Mouse (Mus musculus) neural tube, embryonic 13.5 days (tissue): ENCODE measurements at regions not wholly inside any gene's neighbourhood (a gene's known extent, or its start where the extent isn't known, plus 50 kb on each side); places are given as distances from the start of the nearest gene placed in this dataset.

Source experiments
- ATAC-seq: fragments of 200-750 bp; cut with Nextera tagmentation; 2 replicates; pipeline ENCODE4 v1.8.0; 2017; ENCODE audit warnings: low read depth, mild to moderate bottlenecking, moderate TSS enrichment, moderate library complexity
- H3K27ac ChIP-seq: fragments of 300-500 bp; sonication (generic); replicated peaks from 2 replicates; pipeline ENCODE4 v1.5.1; 2015; ENCODE audit warnings: moderate library complexity, mild to moderate bottlenecking, inconsistent platforms
- H3K27me3 ChIP-seq: fragments of 300-500 bp; sonication (generic); 2 replicates; pipeline ENCODE4 v1.6.1; 2015; ENCODE audit warnings: mild to moderate bottlenecking, inconsistent platforms
- H3K36me3 ChIP-seq: fragments of 300-500 bp; sonication (generic); 2 replicates; pipeline ENCODE4 v1.6.1; 2015; ENCODE audit warnings: mild to moderate bottlenecking, inconsistent platforms
- H3K4me1 ChIP-seq: fragments of 300-500 bp; sonication (generic); replicated peaks from 2 replicates; pipeline ENCODE4 v1.6.1; 2015; ENCODE audit warnings: inconsistent platforms
- H3K4me2 ChIP-seq: fragments of 300-500 bp; sonication (generic); 2 replicates; pipeline ENCODE4 v1.6.1; 2015; ENCODE audit warnings: inconsistent platforms, mild to moderate bottlenecking, moderate library complexity
- H3K4me3 ChIP-seq: fragments of 300-500 bp; sonication (generic); 2 replicates; pipeline ENCODE4 v1.5.1; 2015; ENCODE audit warnings: mild to moderate bottlenecking, inconsistent platforms
- H3K9ac ChIP-seq: fragments of 300-500 bp; sonication (generic); 2 replicates; pipeline ENCODE4 v1.6.1; 2015; ENCODE audit warnings: moderate library complexity, mild to moderate bottlenecking, inconsistent platforms
- H3K9me3 ChIP-seq: fragments of 300-500 bp; sonication (generic); 2 replicates; pipeline ENCODE4 v1.6.1; 2016; ENCODE audit warnings: inconsistent platforms
- WGBS: fragments of 180-500 bp; shearing (Covaris S2); methylation state at CpG from one replicate; pipeline ENCODE4 v1.1.7; 2015; 5-methylcytosine and 5-hydroxymethylcytosine counted together

DNA sequence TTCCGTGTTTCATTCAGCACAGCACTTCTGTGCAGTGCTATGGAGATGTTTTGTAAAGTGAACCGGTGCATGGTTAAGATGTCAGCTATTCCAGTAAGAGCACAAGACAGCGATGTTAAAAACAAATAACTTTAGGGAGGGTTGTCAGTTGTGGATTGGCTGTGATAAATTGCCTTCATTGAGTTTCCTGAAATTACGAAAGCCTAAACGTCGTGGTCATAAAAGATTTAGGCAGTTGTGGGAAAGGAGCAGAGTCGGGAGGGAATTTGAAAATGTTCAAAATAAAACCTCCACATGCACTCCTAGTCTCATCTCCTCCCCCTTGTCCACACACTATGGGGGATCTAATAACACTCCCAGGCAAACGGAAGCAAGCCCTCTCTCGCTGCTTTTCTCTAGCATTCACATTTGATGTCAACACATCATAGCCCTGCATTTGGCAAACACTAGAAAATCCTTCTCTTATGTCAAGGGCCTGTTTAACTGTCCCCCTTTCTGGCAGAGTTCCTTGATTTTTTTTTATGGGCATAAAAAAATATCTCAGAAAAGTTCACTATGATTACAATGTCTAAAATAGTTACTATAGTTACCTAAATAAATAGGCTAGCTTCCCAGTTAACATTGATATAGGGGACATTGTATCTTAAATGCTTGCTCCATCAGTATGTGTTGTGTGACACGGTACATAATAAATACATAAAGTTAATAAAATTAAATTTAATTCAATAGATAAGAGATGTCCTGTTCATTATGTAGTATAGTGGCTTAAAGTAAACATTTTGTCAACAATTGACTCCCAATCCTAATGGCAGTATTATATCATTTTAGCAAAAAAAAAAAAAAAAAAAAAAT lies 589.2 kb upstream of the Kif18a start:
- H3K4me3 ChIP-seq = no peak overlapping the region
- WGBS = 54% methylated on average over 10 of the region's 10 CpGs
- no peaks in the 10 kb centered on the region for H3K27me3 ChIP-seq
- H3K4me1 ChIP-seq = no peaks in the 10 kb centered on the region
- no peaks in the 10 kb centered on the region for H3K36me3 ChIP-seq
- no peak for ATAC-seq
- H3K4me2 ChIP-seq = no peak overlapping the region
- H3K9me3 ChIP-seq = no peaks in the 10 kb centered on the region
- no peak overlapping the region for H3K9ac ChIP-seq
- H3K27ac ChIP-seq = no peak overlapping the region

DNA sequence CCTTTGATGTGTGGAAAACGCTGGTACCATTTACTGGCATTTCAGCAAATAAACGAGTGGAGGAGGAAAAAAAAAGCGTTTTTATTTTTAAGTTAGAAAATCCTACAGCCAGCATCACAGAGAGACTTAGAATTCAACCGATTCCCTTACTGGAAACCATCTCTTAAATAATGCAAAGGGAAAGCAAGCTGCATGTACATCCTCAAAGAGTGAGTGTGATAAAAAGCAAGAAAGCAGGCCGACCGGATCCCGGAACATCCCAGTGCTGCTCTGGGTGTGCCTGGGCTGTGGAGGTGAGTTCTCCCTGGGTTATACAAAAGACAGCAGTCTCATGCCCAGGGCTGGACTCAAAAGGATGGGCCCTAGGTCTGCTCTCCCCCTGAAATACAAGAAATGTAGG lies 579.2 kb upstream of the Kif18a start:
- Histone ChIP-seq H3K27ac (no peak overlapping the region), H3K4me2 (no peak overlapping the region), H3K4me1 (no peaks in the 10 kb centered on the region), H3K4me3 (no peak overlapping the region), H3K27me3 (no peaks in the 10 kb centered on the region), H3K9me3 (no peaks in the 10 kb centered on the region), H3K9ac (no peak overlapping the region), H3K36me3 (no peaks in the 10 kb centered on the region)
- WGBS = 74% methylated on average over 7 of the region's 7 CpGs
- no peak for ATAC-seq

DNA sequence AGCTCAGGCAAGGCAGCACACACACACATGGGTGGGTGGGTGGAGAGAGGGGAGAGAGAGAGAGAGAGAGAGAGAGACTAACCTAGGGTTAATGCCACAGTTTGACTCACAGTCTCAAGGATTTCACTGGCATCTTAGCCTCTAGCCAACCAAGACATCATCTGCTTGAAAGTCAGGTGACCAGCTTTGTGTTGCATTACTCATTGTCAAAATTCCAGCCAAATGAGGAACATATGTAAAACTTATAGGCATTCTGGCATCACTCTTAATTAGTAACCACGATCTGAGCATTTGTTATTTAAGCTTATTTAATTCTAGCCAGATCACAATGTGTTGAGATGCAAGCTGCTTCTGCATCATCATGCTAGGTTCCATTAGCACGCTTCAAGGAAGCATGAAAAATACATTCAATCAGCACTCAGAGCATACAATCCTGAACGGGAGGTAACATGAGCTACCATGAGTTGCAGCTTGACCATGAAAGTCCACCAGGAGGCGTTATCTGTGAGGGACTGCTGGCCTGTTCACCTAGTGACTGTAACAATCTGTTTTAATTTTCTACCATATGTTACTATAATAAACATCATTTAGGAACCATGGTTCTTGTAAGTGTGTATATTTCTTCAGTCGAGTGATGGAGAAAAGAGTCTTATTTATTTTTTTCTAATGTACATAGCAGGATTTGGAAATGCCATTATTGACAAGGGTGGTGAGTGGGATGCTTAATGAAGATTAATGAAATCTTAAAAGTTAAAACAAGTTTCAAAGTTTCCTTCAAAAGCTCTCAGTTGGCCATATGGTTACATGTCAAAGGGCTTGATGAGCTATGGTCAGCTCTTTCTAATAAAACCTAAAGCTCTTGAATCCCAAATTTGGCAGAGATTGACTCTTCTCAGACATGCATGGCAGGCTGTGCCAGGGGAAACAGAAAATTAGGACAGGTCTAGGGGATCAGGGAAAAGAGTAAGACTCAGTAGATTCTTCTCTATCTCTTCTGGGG lies 572.4 kb upstream of the Kif18a start:
- Histone ChIP-seq H3K4me1 (no peaks in the 10 kb centered on the region), H3K27ac (no peak overlapping the region), H3K36me3 (no peaks in the 10 kb centered on the region), H3K27me3 (no peaks in the 10 kb centered on the region), H3K9me3 (no peaks in the 10 kb centered on the region), H3K9ac (no peak overlapping the region), H3K4me2 (no peak overlapping the region), H3K4me3 (no peak overlapping the region)
- no peak for ATAC-seq
- WGBS = 87% methylated on average over 5 of the region's 5 CpGs

DNA sequence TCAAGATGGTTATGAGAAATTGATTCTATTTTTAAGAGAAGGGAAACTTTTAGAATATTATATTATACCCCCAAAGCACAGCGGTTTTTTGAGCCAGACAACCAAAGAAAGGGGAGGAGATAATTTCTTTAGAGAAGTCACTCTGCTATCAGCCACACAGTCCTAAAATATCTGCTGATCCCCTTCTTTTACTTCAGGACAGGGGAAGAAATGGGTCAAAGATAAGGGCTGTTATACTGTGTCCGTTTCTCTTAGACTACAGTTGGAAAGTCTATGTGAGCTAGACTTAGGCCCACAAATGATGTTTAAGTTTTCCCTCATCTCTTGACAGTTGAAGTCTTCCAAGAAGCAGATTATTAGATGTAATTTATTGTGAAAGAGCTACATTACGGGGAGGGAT lies 538.5 kb upstream of the Kif18a start:
- Histone ChIP-seq H3K4me1 (no peaks in the 10 kb centered on the region), H3K4me3 (no peak overlapping the region), H3K9ac (no peak overlapping the region), H3K4me2 (no peak overlapping the region), H3K9me3 (no peaks in the 10 kb centered on the region), H3K36me3 (no peaks in the 10 kb centered on the region), H3K27ac (no peak overlapping the region), H3K27me3 (no peaks in the 10 kb centered on the region)
- no peak for ATAC-seq
- 81% methylated on average over 3 of the region's 3 CpGs for WGBS

DNA sequence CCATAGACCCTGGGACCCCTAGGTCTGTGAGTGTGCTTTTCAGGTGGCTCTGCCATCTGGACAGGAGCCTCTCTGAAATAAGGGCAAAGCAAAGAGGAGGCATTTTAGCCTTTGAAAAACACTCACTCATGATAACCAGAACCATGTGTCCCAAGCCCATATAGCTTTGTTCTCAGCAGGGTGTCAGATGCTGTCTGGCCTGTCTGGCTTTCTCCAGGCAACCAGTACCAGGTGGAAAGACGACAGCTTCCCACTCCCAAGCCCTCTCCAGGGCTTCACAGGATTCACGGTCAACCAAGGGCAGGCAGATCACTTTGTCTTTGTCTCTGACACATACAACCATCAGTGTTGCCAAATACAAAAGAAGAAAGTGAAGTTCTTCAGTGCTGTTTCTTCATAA lies 537.0 kb upstream of the Kif18a start:
- no peaks in the 10 kb centered on the region for H3K27me3 ChIP-seq
- H3K4me2 ChIP-seq = no peak overlapping the region
- ATAC-seq = no peak
- H3K4me3 ChIP-seq = no peak overlapping the region
- no peaks in the 10 kb centered on the region for H3K9me3 ChIP-seq
- H3K36me3 ChIP-seq = no peaks in the 10 kb centered on the region
- no peak overlapping the region for H3K9ac ChIP-seq
- no peaks in the 10 kb centered on the region for H3K4me1 ChIP-seq
- 30% methylated on average over 2 of the region's 2 CpGs for WGBS
- no peak overlapping the region for H3K27ac ChIP-seq

DNA sequence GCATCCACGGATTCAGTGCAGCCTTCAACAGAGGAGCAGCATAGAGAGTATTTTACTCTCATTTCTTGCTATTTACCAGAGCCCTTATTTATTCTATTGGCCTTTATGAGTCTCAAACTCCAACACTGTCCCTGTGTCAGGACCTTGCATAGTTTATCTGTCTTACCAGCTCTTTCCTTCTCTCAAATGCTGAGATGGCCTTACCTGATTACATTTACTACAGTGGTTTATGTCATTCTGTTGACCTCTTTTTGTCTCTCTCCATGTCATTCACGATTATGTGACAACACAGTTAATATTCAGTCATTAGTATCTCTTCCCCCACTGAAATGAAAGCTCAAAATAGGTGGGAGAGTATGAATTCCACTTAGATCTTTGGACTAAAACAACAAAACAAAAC lies 535.7 kb upstream of the Kif18a start:
- Histone ChIP-seq H3K36me3 (no peaks in the 10 kb centered on the region), H3K4me3 (no peak overlapping the region), H3K9me3 (no peaks in the 10 kb centered on the region), H3K27ac (no peak overlapping the region), H3K9ac (no peak overlapping the region), H3K27me3 (no peaks in the 10 kb centered on the region), H3K4me1 (no peaks in the 10 kb centered on the region), H3K4me2 (no peak overlapping the region)
- no peak for ATAC-seq
- WGBS = 90% methylated on average over 2 of the region's 2 CpGs

DNA sequence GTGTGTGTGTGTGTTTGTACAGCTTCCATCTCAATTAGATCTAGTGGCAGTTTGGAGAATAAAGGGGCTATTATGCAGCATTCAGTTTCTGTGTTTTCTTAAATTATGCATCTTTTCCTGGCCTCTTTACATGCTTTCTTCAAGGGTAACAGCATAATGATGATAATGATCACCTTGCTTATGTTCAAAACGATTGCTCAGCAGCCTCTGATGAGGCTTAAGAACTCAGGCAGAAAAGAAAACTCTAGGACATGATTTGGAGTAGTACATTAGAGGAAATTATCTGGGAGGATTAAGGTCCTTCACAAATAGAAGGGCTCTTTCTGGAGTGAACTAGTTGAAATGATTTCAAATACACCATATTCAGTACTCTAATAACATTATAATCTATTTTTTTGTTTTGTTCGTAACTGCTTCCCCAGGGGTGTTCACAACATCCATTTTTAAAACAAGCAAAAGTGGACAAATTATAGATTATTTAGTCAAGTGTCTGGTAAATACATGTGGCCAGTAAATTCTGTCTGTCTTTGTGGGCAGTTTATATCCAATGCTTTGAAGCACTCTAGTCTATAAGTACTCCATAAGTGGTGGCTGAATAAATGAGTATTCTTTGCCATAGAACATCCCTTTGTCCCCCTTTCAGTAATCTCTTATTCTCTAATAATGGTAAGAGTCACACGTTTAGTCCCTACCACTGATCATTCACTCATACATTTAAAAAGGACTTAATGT lies 526.9 kb upstream of the Kif18a start:
- ATAC-seq = no peak
- Histone ChIP-seq H3K9me3 (no peaks in the 10 kb centered on the region), H3K27ac (no peak overlapping the region), H3K4me2 (no peak overlapping the region), H3K4me1 (no peaks in the 10 kb centered on the region), H3K27me3 (no peaks in the 10 kb centered on the region), H3K36me3 (no peaks in the 10 kb centered on the region), H3K9ac (no peak overlapping the region), H3K4me3 (no peak overlapping the region)
- WGBS = 63% methylated on average over 3 of the region's 3 CpGs

DNA sequence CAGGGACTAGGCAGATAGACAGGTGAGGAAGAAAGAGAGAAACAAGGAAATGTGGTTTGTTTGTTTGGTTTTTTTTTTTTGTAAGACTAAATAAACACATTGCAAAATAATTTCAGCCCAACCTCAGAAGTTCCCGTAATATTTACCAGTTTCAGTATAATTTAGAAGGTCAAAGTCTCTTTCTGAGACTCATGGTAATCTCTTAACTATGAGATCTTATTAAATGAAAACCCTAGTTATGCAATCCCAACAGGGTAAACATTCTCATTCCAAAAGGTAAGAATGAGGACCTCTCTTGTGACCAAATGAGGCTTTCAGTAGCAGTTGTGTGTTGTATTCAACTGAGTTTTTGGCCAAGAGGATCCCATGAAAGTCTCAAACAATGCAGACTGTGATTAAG lies 524.7 kb upstream of the Kif18a start:
- WGBS = 90% methylated on average over 1 of the region's 1 CpGs
- ATAC-seq = no peak

DNA sequence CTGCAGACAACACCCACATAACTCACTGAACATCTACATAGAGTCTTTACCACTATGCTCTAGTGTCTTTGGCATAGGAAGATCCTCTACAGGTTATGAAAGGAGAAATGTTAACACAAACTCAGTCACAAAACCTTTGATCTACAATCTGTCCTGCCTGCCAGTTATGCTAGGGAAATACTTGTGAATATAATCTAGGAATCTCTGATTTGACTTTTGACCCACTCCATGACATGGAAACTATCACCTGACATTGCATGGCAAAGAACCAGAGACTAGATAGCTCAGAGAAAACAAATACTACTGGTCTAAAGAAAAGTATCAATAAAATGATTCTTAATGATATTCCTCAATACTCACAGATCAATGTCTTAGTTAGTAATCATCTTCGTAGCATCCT lies 524.3 kb upstream of the Kif18a start:
- Histone ChIP-seq H3K36me3 (no peaks in the 10 kb centered on the region), H3K27me3 (no peaks in the 10 kb centered on the region), H3K27ac (no peak overlapping the region), H3K9me3 (no peaks in the 10 kb centered on the region), H3K4me1 (no peaks in the 10 kb centered on the region), H3K4me3 (no peak overlapping the region), H3K9ac (no peak overlapping the region), H3K4me2 (no peak overlapping the region)
- no peak for ATAC-seq
- 91% methylated on average over 1 of the region's 1 CpGs for WGBS

More for the DNA sequence above, 524.7 kb upstream of the Kif18a start:
- Histone ChIP-seq H3K36me3 (no peaks in the 10 kb centered on the region), H3K4me2 (no peak overlapping the region), H3K9ac (no peak overlapping the region), H3K4me1 (no peaks in the 10 kb centered on the region), H3K27ac (no peak overlapping the region), H3K27me3 (no peaks in the 10 kb centered on the region), H3K9me3 (no peaks in the 10 kb centered on the region), H3K4me3 (no peak overlapping the region)

DNA sequence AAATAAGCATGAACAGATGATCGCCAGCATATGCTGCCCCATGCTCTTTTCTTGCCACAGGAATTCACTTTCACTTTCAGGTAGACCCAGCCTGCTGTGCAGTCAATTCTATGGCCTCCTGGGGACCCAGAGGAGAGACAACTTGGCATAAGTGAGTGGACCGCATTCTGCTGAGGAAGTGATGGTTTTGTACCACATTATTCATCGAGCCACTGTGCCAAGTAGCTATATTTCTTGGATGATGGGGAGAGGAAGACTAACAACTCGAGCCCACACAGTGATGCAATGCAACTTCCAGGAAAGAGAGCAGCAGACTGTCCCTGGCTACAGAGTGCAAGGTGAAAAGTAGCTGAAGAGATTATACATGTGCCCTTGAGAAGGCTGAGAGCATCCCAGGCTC lies 515.8 kb upstream of the Kif18a start:
- H3K27ac ChIP-seq = no peak overlapping the region
- no peak overlapping the region for H3K9ac ChIP-seq
- no peaks in the 10 kb centered on the region for H3K27me3 ChIP-seq
- WGBS = 84% methylated on average over 4 of the region's 4 CpGs
- ATAC-seq = no peak
- H3K4me2 ChIP-seq = no peak overlapping the region
- H3K9me3 ChIP-seq = no peaks in the 10 kb centered on the region
- H3K4me3 ChIP-seq = no peak overlapping the region
- no peaks in the 10 kb centered on the region for H3K4me1 ChIP-seq
- H3K36me3 ChIP-seq = no peaks in the 10 kb centered on the region

DNA sequence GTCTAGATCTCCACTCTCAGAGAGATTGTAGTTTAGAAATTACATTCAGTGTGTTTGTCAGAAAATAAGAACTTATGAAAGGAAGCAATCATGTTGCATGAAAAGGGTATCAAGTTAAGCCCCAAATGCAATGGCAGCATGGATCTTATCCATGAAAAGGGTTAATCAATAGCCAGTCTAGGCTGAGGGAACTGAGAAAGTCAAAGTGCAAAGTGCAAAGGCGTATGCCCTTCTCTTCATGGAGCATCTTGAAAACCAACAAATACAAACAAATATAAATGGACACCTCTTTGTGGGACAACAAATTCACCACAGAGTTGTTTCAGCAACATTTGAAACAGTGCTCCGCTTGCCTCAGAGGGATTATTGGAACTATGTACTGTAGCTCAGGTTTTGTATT lies 514.1 kb upstream of the Kif18a start:
- WGBS = 84% methylated on average over 2 of the region's 2 CpGs
- ATAC-seq = no peak
- Histone ChIP-seq H3K4me1 (no peaks in the 10 kb centered on the region), H3K9ac (no peak overlapping the region), H3K36me3 (no peaks in the 10 kb centered on the region), H3K9me3 (no peaks in the 10 kb centered on the region), H3K4me2 (no peak overlapping the region), H3K27me3 (no peaks in the 10 kb centered on the region), H3K4me3 (no peak overlapping the region), H3K27ac (no peak overlapping the region)

DNA sequence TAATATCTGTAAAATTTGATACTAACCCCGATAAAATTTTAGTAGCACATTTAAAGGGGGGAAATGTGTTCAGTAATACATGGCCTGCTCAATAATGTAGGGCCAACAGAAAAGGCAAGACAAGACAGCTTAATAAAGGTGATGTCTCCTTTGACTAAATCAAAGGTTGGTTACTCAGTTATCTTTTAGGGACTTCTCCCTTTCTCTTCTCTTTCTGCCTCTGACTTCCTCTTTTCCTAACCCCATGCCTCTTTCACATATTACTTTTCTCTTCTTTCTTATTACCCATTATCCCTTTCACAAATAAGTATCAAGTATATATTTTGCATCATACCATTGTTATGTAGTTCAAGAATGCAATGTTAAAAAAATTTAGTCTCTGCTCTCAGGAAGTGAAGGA lies 510.2 kb upstream of the Kif18a start:
- 87% methylated on average over 1 of the region's 1 CpGs for WGBS
- H3K4me3 ChIP-seq = no peak overlapping the region
- no peaks in the 10 kb centered on the region for H3K27me3 ChIP-seq
- no peak overlapping the region for H3K27ac ChIP-seq
- no peak overlapping the region for H3K4me2 ChIP-seq
- no peaks in the 10 kb centered on the region for H3K9me3 ChIP-seq
- H3K9ac ChIP-seq = no peak overlapping the region
- ATAC-seq = no peak
- H3K36me3 ChIP-seq = no peaks in the 10 kb centered on the region
- H3K4me1 ChIP-seq = no peaks in the 10 kb centered on the region
